Mouse (Mus musculus): ENCODE data around the gene Sap25. TPM values are rescaled to one million over a fixed set of nuclear protein-coding genes. Genes with fewer than 3 reads are reported as not detected.

Gene Sap25
- total RNA-seq, 2 experiments from 2014 or later, result 1.8 to 2.0 TPM

DNA sequence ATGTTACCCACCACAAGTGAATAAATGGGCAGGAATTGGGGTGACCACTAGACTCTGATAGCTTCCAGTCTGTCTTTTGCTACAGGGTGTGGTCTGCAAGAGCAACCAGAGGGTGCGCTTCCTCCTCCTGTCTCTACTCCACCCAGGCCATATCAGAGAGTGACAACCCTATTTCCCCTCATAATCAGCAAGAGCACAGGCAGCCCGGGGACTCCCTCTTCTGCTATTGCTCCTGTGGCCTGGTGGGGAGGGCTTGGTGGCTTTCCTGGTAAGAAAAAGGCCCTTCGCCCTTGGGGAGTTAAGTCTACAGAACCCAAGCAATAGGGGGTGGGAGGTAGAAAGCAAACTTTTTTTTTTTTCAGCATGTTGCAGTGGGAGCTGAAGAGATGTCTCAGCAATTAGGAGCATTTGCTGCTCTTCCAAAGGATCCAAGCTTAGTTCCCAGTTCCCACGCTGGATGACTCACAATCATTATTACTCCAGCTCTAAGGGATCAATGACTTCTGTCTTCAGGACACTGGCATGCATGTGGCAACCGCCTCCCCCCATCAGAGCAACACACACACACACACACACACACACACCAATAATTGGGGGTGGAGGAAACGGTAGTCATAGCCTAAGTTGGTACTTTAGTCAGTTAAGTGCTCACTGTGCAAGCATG is 45.1 kb downstream of the Sap25 start:
- intact Hi-C loops (cut with DNase I; ENCODE audit: low total_unique reads), result no loop called here
- no peak for DNase-seq

DNA sequence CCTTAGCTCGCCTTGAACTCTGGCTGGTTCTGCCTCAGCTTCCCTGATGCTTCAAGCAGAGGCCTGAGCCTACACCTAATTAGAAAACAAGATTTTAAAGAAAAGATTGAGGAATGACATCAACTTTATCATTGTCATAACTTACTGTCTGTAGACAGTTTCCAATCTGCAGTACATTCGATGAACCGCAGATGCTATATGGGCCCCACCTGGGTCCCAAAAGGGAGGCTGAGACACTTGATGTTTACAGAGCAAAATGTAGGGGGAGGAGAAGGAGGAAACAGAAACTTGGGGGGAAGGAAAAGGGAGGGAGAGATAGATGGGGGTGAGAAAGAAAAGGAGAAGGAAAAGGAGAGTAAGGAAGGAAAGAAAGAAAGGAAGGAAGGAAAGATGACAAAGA is 48.8 kb downstream of the Sap25 start:
- intact Hi-C loops (cut with DNase I; ENCODE audit: low total_unique reads), result no loop called here

DNA sequence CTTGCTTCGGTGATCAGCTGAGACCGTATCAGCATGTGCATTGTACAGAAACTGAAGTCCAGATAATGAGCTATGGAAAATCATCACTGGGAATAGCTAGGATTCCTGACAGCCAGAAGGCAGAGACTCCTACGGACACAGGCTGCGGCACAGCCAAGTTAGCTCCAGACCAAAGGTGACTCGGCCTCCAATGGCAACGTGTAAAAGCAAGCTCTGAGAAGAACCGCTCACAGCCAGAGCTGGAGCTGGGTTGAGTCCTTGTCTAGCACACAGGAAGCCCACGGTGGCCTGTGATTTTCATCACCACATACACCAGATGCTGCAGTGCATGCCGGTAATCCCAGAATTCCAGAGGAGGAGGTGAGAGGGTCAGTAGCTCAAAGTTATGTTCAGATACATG is 49.4 kb downstream of the Sap25 start:
- intact Hi-C loops (cut with DNase I; ENCODE audit: low total_unique reads), result no loop called here
- DNase-seq, result no peak

More for the DNA sequence above, 48.8 kb downstream of the Sap25 start:
- DNase-seq, result no peak

DNA sequence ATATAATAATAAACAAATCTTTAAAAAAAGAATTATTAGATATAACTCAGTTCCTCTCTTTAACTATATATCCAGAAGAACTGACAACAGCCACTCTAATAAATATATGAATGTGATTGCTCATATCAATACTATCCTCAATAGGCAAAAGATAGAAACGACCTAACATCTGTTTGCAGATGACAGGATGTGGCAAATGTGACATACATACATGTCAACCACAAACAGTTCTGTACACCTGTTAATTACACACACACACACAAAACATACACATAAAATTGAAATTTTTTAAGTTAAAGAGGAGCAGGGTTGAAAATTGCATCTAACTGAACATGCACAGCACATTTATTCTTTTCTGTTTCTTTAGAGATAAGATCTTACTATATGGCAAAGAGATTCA is 50.7 kb downstream of the Sap25 start:
- intact Hi-C loops (cut with DNase I; ENCODE audit: low total_unique reads), result no loop called here
- DNase-seq, result no peak

Other genes with a start within 250 kb of the Sap25 start
- under 1 TPM; 0.02 TPM for gene Zan, start 164.3 kb upstream of the Sap25 start, total RNA-seq (2021)
- gene Pop7, start 138.8 kb upstream of the Sap25 start, total RNA-seq (2021), result 10 to 100 TPM; 15.9 to 16.1 TPM
- 10 to 100 TPM; 13.4 to 18.5 TPM for gene Gigyf1, start 122.8 kb upstream of the Sap25 start, total RNA-seq (2021)
- not detected for gene Epo, start 108.1 kb upstream of the Sap25 start, total RNA-seq (2021)
- gene Gnb2, start 107.8 kb upstream of the Sap25 start, total RNA-seq (2021), result 100 to 1,000 TPM; 194 to 231 TPM
- not detected for gene Actl6b, start 87.8 kb upstream of the Sap25 start, total RNA-seq (2021)
- gene Tfr2, start 71.5 kb upstream of the Sap25 start, total RNA-seq (2021), result under 1 TPM in 1 of 2 experiments, not detected in 1; 0.06 TPM
- gene Mospd3, start 40.3 kb upstream of the Sap25 start, total RNA-seq (2021), result 10 to 100 TPM; 15.3 to 18.1 TPM
- 100 to 1,000 TPM; 190 to 251 TPM for gene Pcolce, start 27.6 kb upstream of the Sap25 start, total RNA-seq (2021)
- under 1 TPM in 1 of 2 experiments, not detected in 1; 0.27 TPM for gene Fbxo24, start 12.3 kb upstream of the Sap25 start, total RNA-seq (2021)
- gene Lrch4, start 12.2 kb upstream of the Sap25 start, total RNA-seq (2021), result 10 to 100 TPM; 14.8 to 15.3 TPM
- gene Gm20605, start 12.2 kb upstream of the Sap25 start, total RNA-seq (2021), result 1 to 10 TPM; 3.0 to 3.6 TPM
- gene Irs3, start 4.4 kb downstream of the Sap25 start, total RNA-seq (2021), result under 1 TPM; 0.33 to 0.47 TPM
- 1 to 10 TPM; 4.9 to 5.8 TPM for gene Agfg2, start 43.4 kb downstream of the Sap25 start, total RNA-seq (2021)
- gene Nyap1, start 100.3 kb downstream of the Sap25 start, total RNA-seq (2021), result under 1 TPM; 0.39 to 0.42 TPM
- gene Tsc22d4, start 104.4 kb downstream of the Sap25 start, total RNA-seq (2021), result 100 to 1,000 TPM; 118 to 156 TPM
- gene Ppp1r35, start 137.5 kb downstream of the Sap25 start, total RNA-seq (2021), result 1 to 10 TPM; 6.8 to 7.2 TPM
- gene Mepce, start 146.3 kb downstream of the Sap25 start, total RNA-seq (2021), result 10 to 100 TPM; 20.7 to 21.1 TPM
- gene Zcwpw1, start 146.5 kb downstream of the Sap25 start, total RNA-seq (2021), result 1 to 10 TPM in 1 of 2 experiments, under 1 TPM in 1; 0.84 to 1.7 TPM
- gene Pilra, start 194.9 kb downstream of the Sap25 start, total RNA-seq (2021), result under 1 TPM; 0.27 to 0.33 TPM
- gene Pilrb1, start 216.8 kb downstream of the Sap25 start, total RNA-seq (2021), result not detected
- under 1 TPM in 1 of 2 experiments, not detected in 1; 0.53 TPM for gene Pilrb2, start 230.5 kb downstream of the Sap25 start, total RNA-seq (2021)